Mouse (Mus musculus) spleen, embryonic (tissue): Measurements from ENCODE around the gene Wfdc15b.

Experiments
- CTCF ChIA-PET: fragments of 350-600 bp; sonication (Branson Sonifier 250); formaldehyde crosslinking; loops from one replicate; lab custom pipeline; 2022; lab: Charles Lee

The Wfdc15b gene

DNA sequence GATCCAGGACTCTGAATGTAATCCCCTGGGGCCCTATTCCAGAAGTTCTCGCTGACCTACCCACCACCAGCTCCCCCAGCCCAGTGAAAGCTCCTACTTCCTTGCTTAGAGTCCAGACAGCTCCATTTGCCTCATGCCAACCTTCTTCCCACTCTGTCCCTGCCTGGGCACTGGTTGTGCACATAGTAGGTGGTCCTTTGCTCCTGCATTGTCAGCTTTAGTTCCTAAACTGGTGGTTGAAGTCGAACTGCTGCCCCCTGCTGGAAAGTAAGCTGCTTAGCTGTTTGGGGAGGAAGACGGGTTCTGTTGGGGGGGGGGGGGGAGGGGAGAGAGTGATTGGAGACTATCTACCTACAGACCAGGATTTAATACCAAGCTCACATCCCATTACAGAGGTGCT lies 41.3 kb downstream of the Wfdc15b start:
- CTCF ChIA-PET, result interaction anchor here (0.6 to 0.9 kb wide), 3 partner anchors 66 to 1896 kb away, joined by 3 to 6 read pairs (median 4); no protein-coding TSS in a partner anchor

DNA sequence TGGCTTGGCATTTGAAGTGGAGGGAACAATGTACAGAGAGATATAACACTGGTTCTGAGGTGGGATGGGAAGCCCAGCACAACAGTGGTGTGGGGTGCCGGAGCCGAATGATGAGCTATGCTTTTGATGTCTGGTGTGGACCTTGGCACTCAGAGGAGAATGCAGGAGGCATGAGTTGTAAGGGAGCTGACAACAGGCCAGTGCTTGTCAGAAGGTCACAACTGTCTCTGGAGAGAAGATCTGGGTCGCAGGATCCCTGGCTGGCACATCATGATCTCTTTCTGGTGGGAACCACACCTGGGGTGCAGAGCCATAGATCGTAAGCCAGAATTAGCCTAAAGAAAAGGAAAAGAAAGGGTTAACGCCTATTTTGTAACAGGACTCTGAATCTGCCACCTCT lies 43.6 kb downstream of the Wfdc15b start:
- CTCF ChIA-PET, result no interaction called here

DNA sequence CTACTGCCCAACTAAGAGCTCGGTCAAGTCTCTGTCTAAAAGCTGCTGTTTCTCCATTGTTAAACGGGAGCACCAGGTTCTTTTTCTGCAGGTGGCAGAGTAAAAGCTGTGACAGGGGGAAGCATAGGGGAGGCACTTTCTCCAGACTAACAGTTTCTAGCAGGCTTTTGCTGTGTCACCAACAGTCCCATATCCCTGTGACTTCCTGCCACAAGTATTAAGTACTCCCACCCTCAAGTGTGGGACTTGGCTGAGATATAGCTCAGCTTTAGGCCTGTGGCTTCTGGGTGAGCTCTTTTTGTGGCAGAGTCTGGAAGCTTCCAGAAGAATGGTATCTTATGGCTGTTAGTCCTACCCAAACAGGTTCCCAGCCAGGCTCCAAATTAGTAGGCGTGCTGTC lies 45.6 kb downstream of the Wfdc15b start:
- CTCF ChIA-PET, result no interaction called here

DNA sequence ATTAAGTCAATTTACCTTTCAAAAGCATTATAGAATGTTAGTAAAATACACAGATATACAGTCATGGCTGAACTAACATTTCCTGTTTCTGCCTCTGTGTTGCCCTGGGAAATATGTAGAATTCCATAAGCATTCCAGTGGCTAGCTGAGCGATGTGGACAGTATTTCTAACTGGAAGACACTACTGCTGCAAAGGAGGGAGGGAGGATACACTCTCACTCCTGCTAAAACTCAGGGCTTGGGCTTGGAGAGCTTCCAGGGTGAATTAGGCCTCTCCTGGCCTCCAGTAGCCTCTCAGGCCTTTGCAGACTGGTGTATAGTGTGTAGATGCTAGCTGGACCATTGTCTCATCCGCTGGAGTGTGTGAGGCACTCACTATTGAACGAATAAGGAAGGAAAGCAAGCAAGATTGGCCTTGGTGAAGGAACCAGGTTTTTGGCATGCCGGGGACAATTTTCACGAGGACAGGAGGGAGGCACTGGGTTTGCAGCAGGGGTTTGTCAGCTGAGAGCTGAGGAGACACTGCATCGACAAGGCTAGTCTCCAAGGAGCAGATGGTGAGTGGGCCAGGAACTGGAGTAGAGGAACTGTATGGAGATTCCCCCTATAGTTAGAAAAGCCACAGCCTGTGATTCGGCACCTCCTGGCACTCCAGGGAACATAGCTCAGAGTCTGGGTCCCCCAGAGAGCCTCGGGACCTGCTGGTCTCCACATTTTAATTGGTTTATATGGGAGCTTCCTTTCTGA lies 46.6 kb downstream of the Wfdc15b start:
- CTCF ChIA-PET, result no interaction called here

DNA sequence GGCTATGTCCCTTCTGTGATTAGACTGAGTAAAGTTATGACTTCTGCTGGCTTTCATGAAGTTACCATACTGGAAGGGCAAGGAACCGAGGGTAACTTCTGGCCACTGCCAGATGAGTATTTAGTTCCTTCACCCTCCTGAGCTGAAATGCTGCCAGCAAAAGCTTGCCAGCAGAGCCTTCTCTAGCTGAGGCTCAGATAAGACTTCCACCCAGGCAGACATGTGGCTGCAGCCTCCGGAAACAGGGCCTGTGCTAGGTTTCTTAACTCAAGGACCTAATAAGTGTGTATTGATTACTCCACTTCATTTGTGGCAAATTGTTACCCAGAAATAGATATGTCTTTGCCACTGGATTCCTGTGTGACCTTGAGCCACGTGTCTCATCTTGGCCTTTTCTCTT lies 48.1 kb downstream of the Wfdc15b start:
- CTCF ChIA-PET, result no interaction called here

DNA sequence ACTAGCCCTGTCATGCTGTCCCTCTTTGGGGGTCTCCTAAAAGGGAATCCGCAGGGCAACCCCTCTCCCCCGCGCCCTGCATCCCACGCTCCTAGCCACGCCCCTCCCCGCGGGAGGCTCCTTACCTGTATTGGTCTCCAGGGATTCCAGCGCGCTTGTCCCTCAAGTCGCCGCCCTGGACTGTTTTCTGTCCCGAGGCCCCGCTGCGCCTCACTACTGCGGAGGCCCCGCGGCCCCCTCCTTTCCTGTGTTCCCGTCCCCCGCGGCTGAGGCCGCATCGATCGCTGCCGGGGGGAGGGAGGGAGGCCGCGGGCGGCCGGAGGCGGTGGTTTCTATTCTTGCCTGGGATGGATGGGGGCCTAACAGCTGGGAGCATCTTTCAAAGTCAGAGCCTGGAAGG lies 50.6 kb downstream of the Wfdc15b start, which contains the start of gene Kcns1:
TSS of gene Kcns1 (minus strand) at position 212 of the 400 bp plus-strand sequence.
- CTCF ChIA-PET, result no interaction called here

DNA sequence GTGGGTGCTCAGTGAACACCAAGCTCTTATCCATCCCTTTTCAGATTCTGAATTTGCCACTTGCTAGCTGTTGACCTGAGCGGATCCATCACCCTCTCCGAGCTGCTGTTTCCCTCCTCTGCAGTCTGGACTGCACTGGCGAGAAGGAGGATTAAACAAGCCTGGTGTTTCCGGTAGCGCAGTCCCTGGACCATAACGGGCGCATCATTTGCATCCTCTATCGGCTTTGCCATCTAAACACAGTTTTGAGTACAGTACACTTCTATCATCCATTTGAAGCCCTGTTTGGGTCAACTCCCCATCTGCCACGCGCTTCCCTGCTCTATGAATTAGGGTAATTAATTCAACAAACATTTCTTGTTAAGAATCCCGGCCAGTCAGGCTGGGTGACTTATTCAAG lies 51.1 kb downstream of the Wfdc15b start:
- CTCF ChIA-PET, result no interaction called here

DNA sequence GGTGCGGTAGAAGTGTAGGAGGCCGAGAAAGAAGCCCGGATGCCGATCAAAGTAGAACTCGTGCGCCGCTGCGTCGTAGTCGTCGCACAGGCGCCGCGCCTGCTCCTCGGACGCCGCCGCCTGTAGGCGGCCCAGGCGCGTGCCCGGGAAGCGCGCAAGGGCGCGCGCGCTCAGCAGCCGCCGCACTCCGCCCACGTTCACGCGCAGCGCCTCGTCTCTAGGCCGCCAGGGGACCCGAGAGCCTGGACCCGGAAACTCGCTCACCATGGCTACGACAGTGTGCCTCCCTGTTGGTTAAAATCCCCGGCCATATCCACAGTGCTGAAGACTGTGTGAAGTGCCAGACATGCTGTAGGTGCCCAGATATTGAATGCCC lies 52.9 kb downstream of the Wfdc15b start:
- CTCF ChIA-PET, result interaction anchor here (0.5 kb wide), 1 partner anchor 14 kb away, joined by 4 read pairs; the partner anchor contains the start of gene Wfdc5

DNA sequence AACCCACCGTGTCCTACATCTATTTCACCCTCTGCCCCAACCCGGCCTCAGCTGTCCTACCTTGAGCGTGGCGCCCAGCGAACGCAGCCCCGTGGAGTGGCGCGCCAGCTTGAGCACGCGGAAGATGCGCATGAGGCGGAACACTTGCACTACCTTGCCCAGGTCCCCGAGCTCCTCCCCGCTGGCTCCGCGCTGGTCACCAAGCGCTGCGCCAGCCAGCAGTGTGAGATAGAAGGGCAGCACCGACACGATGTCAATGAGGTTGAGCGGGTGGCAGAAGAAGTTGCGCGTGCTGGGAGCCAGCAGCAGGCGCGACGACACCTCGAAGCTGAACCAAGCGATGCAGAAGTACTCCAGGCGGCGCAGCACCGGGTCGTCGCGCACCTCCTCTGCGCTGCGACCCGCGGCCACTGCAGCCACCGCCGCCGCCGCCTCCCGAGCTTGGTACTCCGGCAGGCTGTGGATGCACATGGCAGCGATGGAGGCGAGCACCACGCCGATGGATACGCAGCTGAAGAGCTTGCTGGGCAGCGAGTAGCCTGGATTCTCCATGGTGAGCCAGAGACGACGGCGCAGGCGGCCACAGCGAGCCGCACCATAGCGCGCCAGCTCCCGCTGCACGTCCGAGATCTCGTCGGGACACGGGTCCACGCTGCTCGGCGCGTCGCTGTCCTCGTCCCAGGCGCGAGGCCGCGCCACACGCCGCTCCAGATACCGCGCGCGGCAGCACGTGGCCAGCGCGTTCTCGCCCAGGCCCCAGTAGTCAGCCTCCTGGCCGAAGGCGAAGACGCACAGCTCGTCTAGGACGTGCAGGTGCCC lies 53.5 kb downstream of the Wfdc15b start:
- CTCF ChIA-PET, result interaction anchor here (0.5 kb wide), 1 partner anchor 15 kb away, joined by 4 read pairs; the partner anchor contains the start of gene Wfdc5

DNA sequence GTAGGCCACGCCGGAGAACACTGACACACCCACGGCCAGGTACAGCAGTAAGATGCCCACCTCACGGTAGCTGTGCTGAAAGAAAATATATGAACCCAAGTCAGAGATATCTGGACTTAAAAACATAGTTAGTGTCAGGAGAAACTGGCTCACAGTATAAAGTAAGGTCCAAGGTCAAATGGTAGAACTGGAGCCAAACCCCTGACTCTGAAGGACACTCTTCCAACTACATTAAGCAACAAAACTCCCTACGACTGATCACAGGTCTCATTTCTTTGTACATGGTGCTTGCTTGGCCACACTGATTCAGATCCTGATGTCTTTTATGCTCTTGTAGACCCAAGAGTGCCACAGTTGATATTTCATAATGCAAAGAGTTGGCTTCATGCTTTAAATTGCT lies 56.5 kb downstream of the Wfdc15b start:
- CTCF ChIA-PET, result interaction anchor here (0.6 kb wide), 1 partner anchor 136 kb away, joined by 3 read pairs; no protein-coding TSS in a partner anchor
